Mouse (Mus musculus): Measurements from ENCODE around the gene Phrf1.
A peak's percentile ranks its signal among the peaks of the same experiment; 100 is the strongest.
"Not testable (repeated sequence)": the region's sequence is repeated elsewhere in the genome, so short reads cannot be mapped to it uniquely, and the experiment has no call there.

The Phrf1 gene

GRCm38 (mm10) chr7:141213605-141214235, 14.9 kb upstream of the Phrf1 start, which contains the start of gene Lmntd2:
TSS of gene Lmntd2 (minus strand) at chr7:141214080.
- DNase-seq = no peak

GRCm38 (mm10) chr7:141214310-141214709, 14.3 kb upstream of the Phrf1 start:
- DNase-seq = no peak

- peak; percentile 95 to 97 for DNase-seq
Measured at GRCm38 (mm10) chr7:141215101-141215879, 13.3 kb upstream of the Phrf1 start, which contains the start of gene Rassf7. TSS of gene Rassf7 (plus strand) at chr7:141215860.

- DNase-seq = no peak
Measured at GRCm38 (mm10) chr7:141215880-141216733, 12.5 kb upstream of the Phrf1 start.

- DNase-seq = no peak
Measured at GRCm38 (mm10) chr7:141216894-141217293, 11.7 kb upstream of the Phrf1 start.

GRCm38 (mm10) chr7:141217343-141218013, 11.1 kb upstream of the Phrf1 start:
- DNase-seq = no peak

- no peak for DNase-seq
Measured at GRCm38 (mm10) chr7:141218141-141218540, 10.4 kb upstream of the Phrf1 start.

GRCm38 (mm10) chr7:141218557-141219133, 9.9 kb upstream of the Phrf1 start:
- no peak for DNase-seq

GRCm38 (mm10) chr7:141219558-141220099, 9.0 kb upstream of the Phrf1 start:
- DNase-seq = no peak

GRCm38 (mm10) chr7:141220377-141220776, 8.2 kb upstream of the Phrf1 start:
- no peak for DNase-seq

GRCm38 (mm10) chr7:141221249-141222125, 7.1 kb upstream of the Phrf1 start:
- peak; percentile 84 to 85 for DNase-seq

- no peak for DNase-seq
Measured at GRCm38 (mm10) chr7:141222126-141222467, 6.5 kb upstream of the Phrf1 start.

- no peak for DNase-seq
Measured at GRCm38 (mm10) chr7:141222696-141223215, 5.8 kb upstream of the Phrf1 start.

- DNase-seq = no peak
Measured at GRCm38 (mm10) chr7:141226535-141226934, 2.0 kb upstream of the Phrf1 start.

GRCm38 (mm10) chr7:141227796-141228195, 788 bp upstream of the Phrf1 start:
- no peak for DNase-seq

- DNase-seq = no peak
Measured at GRCm38 (mm10) chr7:141229702-141230101, 1.1 kb downstream of the Phrf1 start.

GRCm38 (mm10) chr7:141230570-141230969, 2.0 kb downstream of the Phrf1 start:
- no peak for DNase-seq

GRCm38 (mm10) chr7:141231111-141231510, 2.5 kb downstream of the Phrf1 start:
- no peak for DNase-seq

GRCm38 (mm10) chr7:141231551-141231950, 3.0 kb downstream of the Phrf1 start:
- no peak for DNase-seq

- not testable (repeated sequence) for DNase-seq
Measured at GRCm38 (mm10) chr7:141250486-141250885, 21.9 kb downstream of the Phrf1 start.

- DNase-seq = no peak
Measured at GRCm38 (mm10) chr7:141256159-141256558, 27.6 kb downstream of the Phrf1 start.

Measured in spleen, adult 18-20 months (tissue).